Mouse (Mus musculus): ENCODE data around the gene Prkag2.

The Prkag2 gene

DNA sequence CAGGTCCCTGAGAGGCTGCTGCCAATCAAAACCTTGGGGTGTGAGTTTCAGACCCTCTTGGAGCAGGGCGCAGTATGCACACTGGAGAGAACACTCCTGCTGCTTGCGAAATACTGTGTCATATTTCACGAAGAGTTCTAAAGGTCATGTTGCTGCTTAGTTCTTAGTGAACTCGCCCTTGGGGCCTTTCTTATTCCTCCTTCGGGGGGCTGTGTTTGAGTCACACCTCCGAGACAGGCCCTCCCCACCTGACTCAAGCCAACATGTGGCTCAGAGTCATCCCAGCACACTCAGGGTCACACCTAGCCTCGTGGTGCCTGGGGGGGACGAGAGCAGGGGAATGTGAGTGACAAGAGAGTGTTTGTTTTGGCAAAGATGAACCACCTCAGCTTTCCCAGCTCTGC is 99.0 kb downstream of the Prkag2 start:
- CTCF ChIA-PET, result interaction anchor here (0.5 to 0.7 kb wide), 2 partner anchors 81 to 316 kb away, joined by 4 to 6 read pairs; no protein-coding TSS in a partner anchor

DNA sequence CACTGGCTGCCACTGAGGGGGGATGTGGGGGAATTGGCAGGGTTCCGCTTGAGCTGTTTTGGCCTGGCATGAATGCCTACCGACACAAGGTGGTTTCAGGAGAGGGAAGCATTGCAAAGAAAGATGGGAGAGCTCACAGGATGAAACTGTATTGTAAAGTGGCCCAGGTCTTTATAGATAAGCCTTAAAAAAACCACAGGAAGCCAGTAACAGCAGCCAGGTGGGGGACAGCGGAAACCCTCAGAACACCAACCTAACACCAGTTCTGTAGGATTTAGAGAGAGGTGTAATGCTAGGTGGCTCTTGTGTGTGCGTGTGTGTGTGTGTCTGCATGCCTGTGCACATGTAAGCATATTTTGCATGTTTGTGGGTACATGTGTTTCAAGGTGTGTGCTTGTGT is 101.1 kb downstream of the Prkag2 start:
- CTCF ChIA-PET, result no interaction called here

DNA sequence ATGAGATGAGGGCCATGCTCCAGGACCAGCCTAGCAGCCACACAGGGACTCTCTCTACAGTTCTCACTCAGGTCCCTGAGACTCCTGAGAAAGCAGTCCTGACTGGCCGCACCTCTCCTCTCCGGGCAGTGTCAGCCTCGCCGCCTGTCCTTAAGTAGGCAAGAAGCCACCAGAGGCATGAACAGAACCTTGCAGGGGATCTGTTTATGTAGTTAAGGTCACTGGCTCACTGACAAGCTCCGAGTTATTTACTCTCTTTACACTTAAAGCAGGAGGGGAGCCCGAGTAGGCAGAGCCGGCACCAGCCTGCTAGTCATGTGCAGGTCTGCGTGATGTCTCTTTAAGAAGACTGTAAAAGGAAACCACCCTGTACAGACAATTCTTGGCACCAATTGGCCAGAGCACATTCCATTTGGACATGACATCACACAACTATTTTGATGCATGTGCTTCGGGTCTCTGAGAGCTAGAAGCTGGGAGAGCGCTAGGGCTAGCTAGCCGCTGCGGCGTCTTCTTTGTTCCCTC is 104.8 kb downstream of the Prkag2 start:
- CTCF ChIA-PET, result no interaction called here

DNA sequence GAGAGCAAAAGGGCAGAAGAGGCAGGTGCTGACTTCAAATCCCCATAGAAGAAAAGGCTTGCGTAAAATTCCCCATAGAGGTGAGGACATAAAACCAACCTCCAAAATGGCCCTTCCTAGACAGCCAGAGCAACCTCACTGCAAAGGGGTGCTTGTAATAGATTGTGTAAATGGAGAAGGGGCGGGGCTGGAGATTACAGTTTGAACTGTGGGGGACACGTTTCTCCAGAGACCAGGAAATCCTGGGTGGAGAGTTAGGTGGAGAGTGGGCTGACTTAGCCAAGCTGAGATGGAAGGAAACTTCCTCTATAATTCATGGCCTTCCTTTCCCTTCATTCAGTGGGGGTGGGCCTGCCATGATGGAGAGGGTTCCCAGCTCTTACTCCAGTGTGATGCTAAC is 107.3 kb downstream of the Prkag2 start:
- CTCF ChIA-PET, result no interaction called here

DNA sequence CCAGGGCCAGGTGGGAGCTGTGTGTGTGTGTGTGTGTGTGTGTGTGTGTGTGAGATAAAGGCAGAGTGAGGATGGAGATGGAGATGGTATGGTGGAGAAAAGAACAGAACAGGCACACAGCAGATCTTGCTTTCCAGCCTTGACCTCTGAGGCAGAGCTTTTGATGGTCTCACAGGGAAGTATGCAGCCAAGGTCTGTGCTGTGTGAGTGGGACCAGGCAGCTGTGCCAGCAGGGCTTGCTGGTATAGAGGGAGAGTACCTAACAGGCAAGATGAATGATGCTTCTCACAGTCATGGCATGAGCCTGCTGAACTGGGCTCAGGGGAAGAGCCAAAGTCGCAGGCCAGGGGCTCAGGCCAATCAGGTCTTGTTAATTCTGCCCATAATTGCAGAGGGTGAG is 108.9 kb downstream of the Prkag2 start:
- CTCF ChIA-PET, result interaction anchor here (0.6 kb wide), 1 partner anchor 856 kb away, joined by 9 read pairs; no protein-coding TSS in a partner anchor

DNA sequence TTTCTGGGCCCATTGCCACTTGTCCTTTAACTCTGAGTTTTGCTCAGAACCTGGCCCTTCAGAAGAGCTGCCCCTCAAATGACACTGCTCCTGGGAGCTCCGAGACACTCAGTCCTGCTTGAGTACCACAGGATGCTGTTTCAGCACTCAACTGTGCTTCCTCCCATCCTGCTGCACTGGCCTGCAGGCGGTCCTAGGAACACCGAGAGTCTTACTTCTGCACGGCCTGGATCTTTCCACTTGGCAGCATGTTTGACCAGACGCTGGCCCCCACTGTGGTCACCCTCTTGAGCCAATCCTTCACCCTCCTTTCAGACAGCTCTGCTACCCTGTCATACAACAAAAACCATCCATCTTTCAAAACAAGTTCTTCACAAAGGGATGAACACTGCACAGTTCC is 110.0 kb downstream of the Prkag2 start:
- CTCF ChIA-PET, result no interaction called here

DNA sequence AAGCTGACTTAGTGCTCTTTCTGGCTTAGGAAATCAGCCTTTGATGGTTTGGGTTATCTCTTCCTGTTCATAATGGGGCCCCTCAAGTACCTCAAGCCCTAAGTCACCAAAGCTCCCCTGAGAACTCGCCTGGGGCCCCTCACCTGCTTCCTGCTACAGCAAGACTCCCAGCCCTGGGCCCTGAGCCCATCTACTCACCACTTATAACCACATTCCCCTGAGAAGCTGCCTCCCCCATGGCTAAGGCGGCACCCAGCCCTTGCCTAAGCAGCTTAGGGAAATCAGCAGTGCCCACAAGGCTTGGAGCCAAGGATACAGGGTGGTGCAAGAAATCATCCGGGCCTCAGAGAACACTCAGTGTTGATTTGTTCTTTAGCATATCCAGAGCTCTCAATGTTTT is 110.8 kb downstream of the Prkag2 start:
- CTCF ChIA-PET, result interaction anchor here (0.6 kb wide), 1 partner anchor 370 kb away, joined by 3 read pairs; no protein-coding TSS in a partner anchor

DNA sequence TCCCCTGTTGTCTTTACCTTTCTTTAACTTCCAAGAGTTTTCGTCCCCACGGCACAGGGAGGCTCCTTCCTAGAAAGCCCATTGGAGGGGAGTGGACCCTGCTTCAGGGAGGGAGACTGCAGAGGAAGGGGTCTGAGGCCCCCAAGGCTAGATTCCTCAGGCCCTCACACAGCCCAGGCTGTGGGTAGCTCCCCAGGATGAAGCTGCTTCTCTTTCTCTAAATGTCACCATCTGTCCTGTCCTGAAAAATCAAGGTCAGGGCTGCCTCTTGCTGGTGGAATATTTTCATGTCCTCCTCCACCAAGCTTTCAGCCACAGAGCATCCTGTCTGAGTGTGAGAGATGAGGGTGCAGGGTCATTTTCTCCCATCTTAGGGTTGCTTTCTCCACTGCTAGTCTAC is 113.5 kb downstream of the Prkag2 start:
- CTCF ChIA-PET, result interaction anchor here (0.6 kb wide), 1 partner anchor 212 kb away, joined by 3 read pairs; no protein-coding TSS in a partner anchor

DNA sequence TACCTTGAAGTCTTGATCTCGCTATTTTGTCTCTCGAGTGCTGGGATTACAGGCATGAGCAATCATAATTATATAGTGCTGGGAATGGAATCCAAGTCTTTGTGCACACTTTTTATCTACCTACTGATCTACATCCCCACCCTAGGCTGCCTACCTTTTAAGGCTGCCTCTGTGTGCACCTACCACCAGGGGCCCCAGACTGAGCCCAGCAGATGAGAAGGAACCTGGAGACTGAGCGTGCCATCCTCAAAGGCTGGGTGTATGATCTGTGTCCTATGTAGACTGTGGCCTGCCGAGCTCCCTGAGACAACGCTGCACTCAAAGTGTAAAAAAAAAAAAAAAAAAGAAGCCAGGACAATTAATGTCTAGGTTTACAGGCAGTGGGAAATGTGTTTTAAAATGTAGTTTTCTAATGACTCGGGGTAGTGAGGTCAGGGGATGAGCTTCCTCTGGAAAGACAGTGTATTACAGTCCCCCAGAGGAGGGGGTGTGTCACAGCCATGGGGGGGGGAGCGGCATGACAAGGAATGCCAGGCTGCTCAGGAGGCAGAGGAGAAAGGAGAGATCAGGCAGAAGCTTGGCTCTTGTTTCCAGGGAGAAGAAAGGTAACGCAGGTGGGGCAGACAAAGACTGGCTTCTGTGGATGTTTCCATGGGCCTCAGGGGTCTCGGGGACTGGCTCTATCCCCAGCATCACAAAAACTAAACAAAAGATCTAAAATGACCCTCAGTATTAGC is 114.1 kb downstream of the Prkag2 start:
- CTCF ChIA-PET, result interaction anchor here (0.6 to 1.2 kb wide), 4 partner anchors 20 to 802 kb away, joined by 3 to 5 read pairs (median 4); no protein-coding TSS in a partner anchor

DNA sequence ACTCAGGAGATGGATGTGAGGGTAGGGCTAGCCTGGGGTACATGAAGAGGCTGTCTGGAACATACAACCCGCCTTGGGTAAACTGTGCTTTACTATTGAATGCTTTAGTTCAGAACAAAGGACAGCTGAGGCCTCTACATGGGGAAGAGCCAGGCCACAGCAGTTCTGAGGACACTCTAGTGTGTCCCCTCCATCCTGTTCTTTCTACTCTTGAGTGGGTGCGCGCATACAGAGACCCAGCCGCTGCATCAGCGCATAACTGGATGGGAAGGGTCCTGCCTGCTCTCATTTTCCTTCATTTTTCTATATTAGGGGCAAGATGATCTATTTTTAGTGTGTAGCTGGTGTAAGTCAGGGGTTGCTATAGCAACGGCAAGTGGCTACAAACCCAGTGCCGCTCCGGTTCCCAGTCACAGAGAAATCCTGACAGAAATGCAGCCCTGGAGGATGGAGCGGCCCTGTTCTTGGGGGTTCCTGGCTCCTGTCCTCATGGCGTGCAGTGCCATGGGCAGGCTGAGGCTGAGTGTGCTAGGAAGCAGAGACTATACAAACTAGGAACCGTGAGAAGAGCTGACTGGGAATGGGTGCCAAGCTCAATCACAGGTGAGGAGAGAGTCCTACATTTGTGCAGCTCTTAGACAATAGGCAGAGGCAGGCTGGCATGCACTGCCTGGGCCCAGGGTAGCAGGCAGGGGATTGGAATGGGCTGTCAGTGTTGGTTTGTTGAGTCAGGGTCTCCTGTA is 114.8 kb downstream of the Prkag2 start:
- CTCF ChIA-PET, result interaction anchor here (0.6 to 1.2 kb wide), 3 partner anchors 21 to 802 kb away, joined by 3 to 5 read pairs (median 5); no protein-coding TSS in a partner anchor

DNA sequence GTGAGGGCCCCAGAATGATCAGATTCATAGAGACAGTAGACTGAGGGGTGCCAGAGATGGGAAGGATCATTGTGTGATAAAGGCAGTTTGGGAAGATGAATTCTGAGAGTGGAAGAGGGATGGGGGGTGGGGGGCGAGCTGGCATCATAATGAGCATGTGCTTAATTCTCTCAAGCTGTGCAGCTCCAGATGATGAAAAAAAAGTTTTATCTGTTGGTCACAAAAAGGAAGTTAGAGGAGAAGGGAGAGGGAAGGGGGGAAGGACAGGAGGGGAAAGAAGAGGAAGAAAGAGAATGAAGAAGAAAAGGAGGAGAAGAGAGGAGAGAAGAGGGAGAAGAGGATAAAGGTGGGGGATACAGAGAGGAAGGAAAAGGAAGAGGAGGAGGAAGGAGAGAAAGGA is 116.3 kb downstream of the Prkag2 start:
- CTCF ChIA-PET, result no interaction called here

DNA sequence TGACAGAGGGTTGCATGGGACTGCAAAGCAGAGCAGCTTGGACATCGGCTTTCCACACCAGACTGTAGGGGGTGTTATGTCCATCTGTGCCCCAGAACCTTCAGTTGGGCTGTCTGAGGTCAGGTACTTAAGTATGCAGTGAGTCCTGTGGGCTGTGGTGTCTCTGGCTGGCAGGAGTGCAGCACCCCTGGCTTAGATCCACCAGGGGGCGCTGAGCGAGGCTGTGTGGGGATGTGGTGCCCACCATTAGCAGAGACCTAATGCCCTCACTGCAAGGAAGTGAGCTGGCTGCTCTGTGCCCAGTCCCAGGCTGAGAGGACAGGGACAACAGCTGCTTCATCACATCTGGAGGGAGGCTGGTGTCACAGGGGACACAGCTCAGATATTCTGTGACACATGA is 116.9 kb downstream of the Prkag2 start:
- CTCF ChIA-PET, result no interaction called here

DNA sequence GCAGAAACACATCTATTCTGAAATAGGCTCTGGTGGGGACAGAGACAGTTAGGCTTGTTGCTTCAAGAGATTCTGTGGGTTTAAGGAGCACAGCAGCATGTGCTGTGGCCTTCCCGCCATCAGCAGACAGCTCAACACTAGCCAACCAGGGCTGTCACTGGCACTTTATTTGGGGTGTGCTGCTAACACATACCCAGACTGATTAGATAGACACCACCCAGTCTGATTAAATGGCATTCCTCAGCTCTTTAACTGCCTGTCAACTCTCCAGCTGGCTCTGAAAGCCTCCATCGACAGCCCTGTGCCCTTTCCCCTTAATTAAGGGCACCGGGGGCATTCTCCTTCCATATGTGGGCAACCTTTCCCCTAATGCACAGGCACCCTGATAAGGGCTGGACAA is 118.2 kb downstream of the Prkag2 start:
- CTCF ChIA-PET, result interaction anchor here (0.6 kb wide), 1 partner anchor 28 kb away, joined by 3 read pairs; no protein-coding TSS in a partner anchor

DNA sequence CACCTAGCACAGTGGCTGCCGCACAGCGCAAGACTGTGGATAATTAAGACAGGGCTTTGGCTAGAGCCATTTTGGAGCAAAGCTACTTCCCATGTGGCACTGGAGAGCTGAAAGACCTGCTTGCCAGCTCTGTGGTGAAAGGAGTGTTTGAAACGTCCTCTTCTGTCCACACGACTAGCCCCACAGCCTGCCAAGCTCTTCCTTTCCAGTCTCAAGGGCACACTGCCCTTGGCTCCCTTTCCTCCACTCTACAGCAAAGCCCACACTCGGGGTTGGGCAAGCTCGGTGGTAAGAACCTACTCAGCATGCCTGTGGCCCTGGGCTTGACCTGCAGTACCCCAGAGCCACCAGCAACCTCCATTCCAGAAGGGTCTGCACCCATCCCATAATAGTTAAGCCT is 118.7 kb downstream of the Prkag2 start:
- CTCF ChIA-PET, result interaction anchor here (0.6 kb wide), 1 partner anchor 28 kb away, joined by 3 read pairs; no protein-coding TSS in a partner anchor

DNA sequence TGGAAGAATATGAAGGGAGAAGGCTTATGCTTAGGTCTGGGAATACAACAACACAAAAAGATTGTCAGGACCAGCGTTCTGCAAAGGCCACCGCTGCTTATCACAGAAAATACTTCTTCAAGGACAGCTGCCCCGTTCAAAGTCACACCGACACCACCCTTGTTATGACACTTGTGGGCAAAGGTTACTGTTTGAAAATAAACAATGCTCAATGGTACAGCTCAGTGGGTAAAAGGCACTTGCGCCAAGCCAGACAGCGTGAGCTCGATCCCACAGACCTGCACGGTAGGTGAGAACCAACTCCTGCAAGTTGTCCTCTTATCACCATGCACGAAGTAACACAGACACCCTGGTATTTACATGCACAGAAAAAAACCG is 120.5 kb downstream of the Prkag2 start:
- CTCF ChIA-PET, result no interaction called here

DNA sequence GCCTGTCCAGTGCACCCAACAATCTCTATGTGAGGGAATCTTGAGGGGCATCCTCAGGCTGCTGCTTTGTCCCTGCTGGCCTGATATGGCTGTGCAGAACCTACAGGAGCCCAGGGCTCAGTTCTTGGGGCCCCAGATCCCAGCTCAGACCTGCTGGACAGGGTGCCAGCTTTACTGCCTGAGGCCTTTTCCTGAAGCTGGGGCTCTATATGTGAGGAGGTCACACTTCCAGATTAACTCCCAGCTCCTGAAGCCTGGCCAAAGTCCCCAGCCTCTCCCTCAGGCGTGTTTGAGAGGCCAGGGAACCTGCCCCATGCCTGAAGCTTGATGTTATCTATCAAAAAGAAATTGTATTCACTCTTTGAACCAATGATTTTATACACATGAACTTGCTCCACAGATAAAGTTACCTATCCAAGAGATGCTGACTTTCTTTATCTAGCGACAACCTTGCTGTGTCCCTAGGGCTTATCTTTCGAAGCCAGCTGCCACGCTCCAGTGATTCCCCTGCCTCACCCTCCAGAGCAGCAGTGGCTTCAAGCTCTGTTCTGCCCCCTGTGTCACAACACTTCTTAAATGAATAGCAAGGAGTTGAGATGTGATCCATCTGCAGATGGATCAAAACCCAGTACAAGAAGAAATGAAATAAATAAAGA is 121.0 kb downstream of the Prkag2 start:
- CTCF ChIA-PET, result no interaction called here

DNA sequence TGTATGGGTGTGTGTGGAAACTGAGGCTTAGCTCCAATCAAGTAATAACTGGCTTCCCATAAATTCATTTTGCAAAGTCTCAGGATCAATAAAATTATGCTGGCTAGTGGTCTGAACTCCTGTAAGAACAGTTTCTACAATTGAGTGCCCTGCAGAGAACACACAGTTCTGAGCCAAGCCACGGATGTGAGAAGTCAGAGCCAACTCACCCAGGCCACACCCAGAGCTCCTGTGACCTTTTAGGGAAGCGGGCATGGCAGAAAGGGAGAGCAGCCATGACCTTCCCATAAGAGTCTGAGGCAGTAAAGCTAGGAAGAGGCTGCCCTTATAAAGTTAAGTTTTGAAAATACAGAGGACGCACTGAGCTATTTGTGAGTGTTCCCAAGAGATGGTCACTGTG is 123.5 kb downstream of the Prkag2 start:
- CTCF ChIA-PET, result no interaction called here

DNA sequence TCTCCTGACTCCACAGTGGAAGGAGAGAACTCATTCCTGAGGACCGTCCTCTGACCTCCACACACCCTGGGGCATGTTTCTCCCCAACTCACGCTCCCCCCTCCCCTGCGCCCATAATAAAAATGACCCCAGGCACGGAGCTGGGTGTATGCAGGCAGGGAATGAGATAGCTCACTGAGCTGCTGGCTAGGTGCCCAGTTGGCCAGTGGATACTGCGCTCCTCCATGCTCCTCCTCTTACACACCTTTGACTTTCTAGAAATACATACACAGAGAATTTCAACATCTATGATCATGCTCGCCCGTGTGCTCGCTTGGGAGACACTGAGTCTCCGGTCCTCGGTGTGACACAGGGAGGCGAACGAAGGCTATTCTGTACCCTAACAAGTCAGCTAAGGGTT is 124.2 kb downstream of the Prkag2 start:
- CTCF ChIA-PET, result no interaction called here

DNA sequence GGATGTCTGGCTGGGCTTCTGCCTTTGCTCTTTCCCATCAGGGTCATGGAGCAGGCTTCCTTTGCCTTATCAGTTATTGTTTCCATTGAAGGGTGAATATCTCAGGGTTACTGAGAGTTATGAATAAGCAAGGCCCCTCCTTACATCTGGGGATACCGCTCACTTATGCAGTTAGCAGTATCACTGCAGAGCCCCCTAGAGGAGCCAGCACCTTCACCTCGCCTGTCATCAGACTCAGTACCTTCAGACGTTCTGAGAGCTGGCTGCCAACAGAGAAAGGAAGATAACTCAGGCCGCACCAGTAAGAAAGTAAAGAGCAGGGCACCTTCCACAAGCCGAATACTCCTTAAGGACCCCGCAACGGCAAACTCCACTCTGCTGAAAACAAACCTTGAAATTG is 125.3 kb downstream of the Prkag2 start:
- CTCF ChIA-PET, result no interaction called here

DNA sequence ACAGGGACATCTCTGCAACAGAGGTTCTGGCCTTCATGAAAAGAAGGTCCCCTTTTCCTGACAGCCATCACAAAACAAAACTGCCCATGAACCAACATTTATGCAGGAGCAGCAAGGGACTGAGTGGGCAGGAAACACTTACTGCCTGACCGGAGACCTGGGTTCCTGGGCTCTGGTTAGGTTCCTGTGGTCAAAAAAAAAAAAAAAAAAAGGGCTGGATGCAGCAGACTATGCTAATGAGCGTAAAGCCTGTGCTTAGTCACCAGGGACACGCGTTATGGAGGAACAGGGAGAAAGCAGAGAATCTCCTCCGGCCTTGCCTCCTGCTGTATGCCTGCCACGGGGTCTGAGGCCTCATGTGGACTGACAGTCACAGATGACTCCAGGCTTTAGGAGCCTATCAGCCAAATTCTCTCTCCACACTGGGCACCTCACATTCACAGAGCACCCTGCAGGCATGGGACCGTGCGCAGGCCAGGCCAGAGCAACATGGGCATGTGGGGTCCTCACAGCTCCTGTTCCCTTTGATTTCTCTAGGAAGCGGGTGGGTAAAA is 126.7 kb downstream of the Prkag2 start:
- CTCF ChIA-PET, result no interaction called here

DNA sequence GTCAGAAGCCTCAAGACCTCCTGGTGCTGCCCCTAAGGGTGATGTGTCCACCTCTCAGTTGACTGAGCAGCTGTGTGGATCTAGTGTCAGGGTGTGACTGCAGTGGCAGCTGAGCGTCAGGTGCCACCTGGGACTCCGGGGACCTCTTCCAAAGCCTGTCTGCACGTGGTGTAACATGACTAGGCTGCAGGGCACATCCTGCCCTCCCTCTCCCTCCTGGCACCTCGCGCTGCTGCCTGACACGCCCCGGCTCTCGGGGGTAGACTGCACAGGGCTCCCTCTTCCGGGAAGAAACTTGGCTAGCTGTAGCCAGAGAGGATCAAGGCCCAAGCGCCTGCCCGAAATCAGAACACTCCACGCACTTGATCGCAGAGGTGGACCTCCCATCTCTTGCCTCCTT is 127.2 kb downstream of the Prkag2 start:
- CTCF ChIA-PET, result no interaction called here
